Mouse (Mus musculus): Measurements from ENCODE around the gene Arid1b. TPM values are rescaled to one million over a fixed set of nuclear protein-coding genes. Genes with fewer than 3 reads are reported as not detected.

The Arid1b gene
- polyA plus RNA-seq, 1 experiment from 2014 or later = 2.9 TPM

DNA sequence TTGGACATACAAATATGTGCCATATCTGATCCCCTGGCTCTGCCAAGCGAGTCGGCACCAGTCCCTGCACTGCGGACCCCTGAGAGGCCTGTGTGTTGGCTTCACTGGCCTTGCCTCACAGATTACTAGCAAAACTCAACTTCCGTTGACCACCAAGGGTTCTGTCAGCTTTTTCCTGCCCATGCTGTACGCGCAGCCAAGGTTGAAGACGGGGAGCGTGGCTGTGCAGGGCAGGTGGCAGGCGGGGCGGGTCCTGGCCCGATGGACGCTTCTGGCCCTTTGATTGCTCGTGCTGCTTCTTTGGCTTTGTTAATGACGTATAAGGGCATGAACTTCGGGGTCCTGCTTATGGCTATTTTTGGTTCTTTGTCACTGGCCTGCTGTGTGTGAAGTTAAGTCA, 253.6 kb downstream of the Arid1b start:
- Histone ChIP-seq H3K4me2 (no peak overlapping the region), H3K27ac (replicated peaks) (no peak overlapping the region)

DNA sequence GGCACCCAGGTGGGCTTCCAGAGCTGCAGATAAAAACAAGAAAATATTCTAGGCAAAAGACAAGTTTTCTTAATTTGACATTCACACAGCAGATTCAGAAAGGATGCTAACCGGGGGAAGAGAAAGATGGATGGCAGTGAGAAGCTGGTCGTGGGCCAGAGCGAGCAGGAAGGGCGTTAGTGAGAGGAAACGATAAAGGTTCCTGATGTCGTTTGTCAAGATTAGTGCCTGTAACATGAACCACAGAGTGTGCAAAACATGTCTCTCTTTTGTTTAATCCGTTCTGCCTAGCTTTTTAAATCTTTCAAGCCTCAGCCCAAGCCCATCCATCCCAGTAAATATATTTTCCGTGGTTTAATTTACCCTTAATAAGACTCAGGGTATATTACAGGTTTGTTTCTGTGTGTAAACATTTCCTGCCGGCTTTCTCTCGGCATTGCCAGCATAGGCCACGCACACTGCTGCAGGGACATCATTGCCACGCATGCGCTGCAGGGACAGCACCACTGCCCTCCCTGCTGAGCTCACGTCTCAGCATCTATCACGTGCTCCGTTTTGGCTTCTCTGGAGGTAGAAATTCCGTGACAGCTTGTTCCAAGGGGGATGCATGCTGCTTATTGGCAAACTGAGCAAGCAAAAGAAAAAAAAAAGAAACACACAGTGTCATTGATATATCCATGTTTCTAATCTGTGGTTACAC, 255.0 kb downstream of the Arid1b start:
- Histone ChIP-seq H3K9me3 (replicated peaks) (no peaks in the 10 kb centered on the region), H3K27ac (replicated peaks) (peak overlapping the region; percentile 45), H3K4me1 (replicated peaks) (peaks cover 29% of the 10 kb centered on the region), H3K27me3 (no peaks in the 10 kb centered on the region), H3K9ac (no peak overlapping the region), H3K4me2 (peak overlapping the region; percentile 10; the same call in 1 of the 2 replicates), H3K36me3 (replicated peaks) (no peaks in the 10 kb centered on the region), H3K4me3 (replicated peaks) (no peak overlapping the region)
- no peak for ATAC-seq (ENCODE audit: insufficient read depth)
- WGBS (ENCODE audit: insufficient replicate concordance) = 13% methylated on average over 17 of the region's 17 CpGs

More for the DNA sequence above, 253.6 kb downstream of the Arid1b start:
- Histone ChIP-seq H3K9me3 (replicated peaks) (no peaks in the 10 kb centered on the region), H3K4me3 (replicated peaks) (no peak overlapping the region), H3K9ac (no peak overlapping the region), H3K36me3 (replicated peaks) (no peaks in the 10 kb centered on the region), H3K4me1 (replicated peaks) (peaks cover 29% of the 10 kb centered on the region), H3K27me3 (no peaks in the 10 kb centered on the region)
- ATAC-seq (ENCODE audit: insufficient read depth) = no peak
- 75% methylated on average over 15 of the region's 15 CpGs for WGBS (ENCODE audit: insufficient replicate concordance)

DNA sequence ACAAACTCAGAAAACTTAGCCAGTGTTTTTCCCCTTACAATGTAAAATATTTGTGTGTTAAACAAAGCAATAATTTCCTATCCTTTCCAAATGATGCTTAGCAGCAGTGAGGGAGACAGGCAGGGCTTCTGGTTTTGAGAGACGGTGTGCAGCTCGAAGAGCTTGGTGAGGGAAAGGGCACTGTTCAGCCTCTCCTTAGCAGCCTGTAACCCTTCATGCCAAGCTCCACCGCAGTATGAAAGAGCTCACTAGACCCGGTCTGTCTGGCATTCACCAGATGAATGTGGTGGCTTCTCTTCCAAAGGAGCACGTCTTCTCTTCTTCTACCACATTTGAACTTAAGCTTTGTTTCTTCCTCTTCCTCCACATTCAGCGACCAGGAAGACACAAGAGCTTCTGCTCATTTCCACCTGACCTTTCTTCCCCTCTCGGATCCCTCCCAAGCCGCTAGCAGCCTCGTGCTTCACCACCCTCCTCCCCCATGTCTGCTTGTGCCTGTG, 255.6 kb downstream of the Arid1b start:
- Histone ChIP-seq H3K27me3 (no peaks in the 10 kb centered on the region), H3K27ac (replicated peaks) (peak overlapping the region; percentile 57), H3K4me1 (replicated peaks) (peaks cover 29% of the 10 kb centered on the region), H3K9ac (no peak overlapping the region), H3K4me3 (replicated peaks) (no peak overlapping the region), H3K36me3 (replicated peaks) (no peaks in the 10 kb centered on the region), H3K4me2 (no peak overlapping the region), H3K9me3 (replicated peaks) (no peaks in the 10 kb centered on the region)
- WGBS (ENCODE audit: insufficient replicate concordance) = 33% methylated on average over 9 of the region's 9 CpGs
- ATAC-seq (ENCODE audit: insufficient read depth) = no peak

DNA sequence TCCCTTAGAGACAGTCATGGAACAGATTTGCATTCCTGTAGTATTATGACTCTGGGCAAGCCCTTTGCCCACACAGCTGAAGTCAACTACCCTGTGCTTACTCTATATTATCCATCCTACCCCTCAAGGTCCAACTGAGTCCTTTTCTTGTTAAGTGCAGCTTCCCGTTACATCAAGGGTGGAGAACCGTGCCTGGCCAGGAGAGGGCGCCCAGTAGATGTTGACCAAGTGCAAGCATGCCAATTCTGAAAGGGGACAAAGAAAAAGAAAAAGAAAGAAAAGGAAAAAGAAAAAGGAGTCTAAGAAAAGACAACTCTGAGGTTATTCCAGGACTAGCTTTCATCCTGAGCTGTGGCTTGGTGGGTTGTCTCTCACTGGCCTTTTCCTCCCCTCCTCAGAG, 258.3 kb downstream of the Arid1b start:
- H3K4me3 ChIP-seq (replicated peaks) = no peak overlapping the region
- no peaks in the 10 kb centered on the region for H3K9me3 ChIP-seq (replicated peaks)
- H3K27me3 ChIP-seq = no peaks in the 10 kb centered on the region
- H3K36me3 ChIP-seq (replicated peaks) = no peaks in the 10 kb centered on the region
- 8% methylated on average over 3 of the region's 3 CpGs for WGBS (ENCODE audit: insufficient replicate concordance)
- H3K9ac ChIP-seq = no peak overlapping the region
- H3K27ac ChIP-seq (replicated peaks) = no peak overlapping the region
- no peak for ATAC-seq (ENCODE audit: insufficient read depth)
- no peak overlapping the region for H3K4me2 ChIP-seq
- H3K4me1 ChIP-seq (replicated peaks) = peaks cover 31% of the 10 kb centered on the region

DNA sequence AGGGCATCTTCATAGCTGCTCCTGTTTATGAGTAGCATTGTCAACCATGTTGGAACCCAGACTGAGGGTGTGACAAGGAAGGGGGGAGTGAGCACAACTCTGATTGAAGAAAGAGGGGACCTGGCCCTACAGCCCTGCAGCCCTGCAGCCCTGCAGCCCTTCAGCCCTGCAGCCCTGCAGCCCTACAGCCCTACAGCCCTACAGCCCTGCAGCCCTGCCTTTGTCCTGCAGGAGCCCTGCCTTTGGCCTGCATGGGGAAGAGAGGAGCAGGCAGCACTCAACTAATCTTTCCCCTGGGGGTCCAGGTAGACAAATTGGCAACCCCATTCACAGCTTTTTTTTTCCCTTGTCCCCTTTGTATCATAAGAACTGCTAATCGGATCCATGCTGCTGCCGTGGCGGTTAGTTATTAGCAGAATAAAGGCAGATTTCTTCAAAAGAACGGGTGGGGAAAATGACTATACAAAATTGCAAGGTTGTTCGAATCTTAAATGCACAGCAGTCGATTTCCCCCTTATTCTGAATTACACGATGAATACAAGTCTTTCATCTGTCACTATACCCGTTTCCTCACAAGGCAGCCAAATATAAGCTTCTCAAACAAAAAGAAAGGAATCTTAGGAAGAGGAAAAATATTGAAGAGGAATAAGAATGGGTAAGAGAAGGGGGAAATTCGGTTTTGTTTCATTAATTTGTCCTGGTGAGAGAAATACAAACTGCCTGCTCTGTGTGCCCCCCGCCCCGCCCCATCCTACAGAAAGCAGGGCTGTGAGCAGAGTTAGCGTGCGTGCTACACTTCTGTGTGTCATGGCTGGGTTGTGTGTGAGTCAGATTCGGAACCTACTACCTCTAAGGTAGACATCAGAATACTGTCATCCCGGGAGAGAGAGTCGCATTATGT, 260.8 kb downstream of the Arid1b start:
- Histone ChIP-seq H3K9me3 (replicated peaks) (no peaks in the 10 kb centered on the region), H3K4me2 (no peak overlapping the region), H3K27ac (replicated peaks) (no peak overlapping the region), H3K4me1 (replicated peaks) (peaks cover 18% of the 10 kb centered on the region), H3K4me3 (replicated peaks) (no peak overlapping the region), H3K9ac (no peak overlapping the region), H3K36me3 (replicated peaks) (no peaks in the 10 kb centered on the region), H3K27me3 (no peaks in the 10 kb centered on the region)
- ATAC-seq (ENCODE audit: insufficient read depth) = no peak
- 75% methylated on average over 16 of the region's 16 CpGs for WGBS (ENCODE audit: insufficient replicate concordance)

DNA sequence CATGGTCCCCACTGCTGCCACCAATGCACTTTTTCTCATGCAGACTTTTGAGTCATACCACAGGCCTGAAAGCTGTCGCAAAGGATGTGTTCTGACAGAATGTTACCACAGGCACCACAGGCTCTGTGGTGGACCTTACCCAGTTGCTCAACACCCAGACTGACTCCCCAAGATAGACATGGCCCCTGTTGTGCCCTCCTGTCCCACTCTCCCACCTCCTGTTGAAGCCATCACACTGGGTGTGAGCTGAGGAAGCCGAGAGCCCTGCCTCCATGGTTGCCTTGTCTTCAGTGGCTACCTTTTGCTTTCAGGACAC, 261.4 kb downstream of the Arid1b start:
- no peaks in the 10 kb centered on the region for H3K36me3 ChIP-seq (replicated peaks)
- WGBS (ENCODE audit: insufficient replicate concordance) = 60% methylated on average over 2 of the region's 2 CpGs
- ATAC-seq (ENCODE audit: insufficient read depth) = no peak

DNA sequence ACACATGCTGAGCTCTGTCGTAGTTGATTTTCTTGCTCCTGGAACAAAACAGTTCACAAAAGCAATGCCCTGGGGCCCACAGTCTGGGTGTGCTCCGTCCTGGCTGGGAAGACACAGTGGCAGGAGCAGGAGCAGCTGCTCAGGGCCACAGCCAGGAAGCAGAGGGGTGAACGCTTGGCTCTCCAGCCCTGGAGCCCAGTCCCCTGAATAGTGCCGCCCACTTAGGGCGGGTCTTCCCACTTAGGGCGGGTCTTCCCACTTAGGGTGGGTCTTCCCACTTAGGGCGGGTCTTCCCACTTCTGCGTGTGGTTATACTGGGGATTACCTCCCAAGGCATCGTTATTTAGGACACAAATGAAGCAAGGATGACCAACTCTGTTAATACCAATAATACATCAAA, 264.8 kb downstream of the Arid1b start:
- H3K27me3 ChIP-seq = no peaks in the 10 kb centered on the region
- WGBS (ENCODE audit: insufficient replicate concordance) = 58% methylated on average over 9 of the region's 9 CpGs
- peaks cover 43% of the 10 kb centered on the region for H3K4me1 ChIP-seq (replicated peaks)
- H3K4me2 ChIP-seq = no peak overlapping the region
- 0 out of 2 replicates have a peak, but pooled peaks cover 3% of the 10 kb centered on the region for H3K36me3 ChIP-seq (replicated peaks)
- no peak overlapping the region for H3K4me3 ChIP-seq (replicated peaks)
- H3K9ac ChIP-seq = no peak overlapping the region
- H3K9me3 ChIP-seq (replicated peaks) = no peaks in the 10 kb centered on the region
- no peak for ATAC-seq (ENCODE audit: insufficient read depth)
- H3K27ac ChIP-seq (replicated peaks) = no peak overlapping the region

More for the DNA sequence above, 261.4 kb downstream of the Arid1b start:
- peaks cover 22% of the 10 kb centered on the region for H3K4me1 ChIP-seq (replicated peaks)
- H3K27me3 ChIP-seq = no peaks in the 10 kb centered on the region
- no peak overlapping the region for H3K9ac ChIP-seq
- no peaks in the 10 kb centered on the region for H3K9me3 ChIP-seq (replicated peaks)
- H3K4me3 ChIP-seq (replicated peaks) = no peak overlapping the region
- no peak overlapping the region for H3K27ac ChIP-seq (replicated peaks)
- no peak overlapping the region for H3K4me2 ChIP-seq

DNA sequence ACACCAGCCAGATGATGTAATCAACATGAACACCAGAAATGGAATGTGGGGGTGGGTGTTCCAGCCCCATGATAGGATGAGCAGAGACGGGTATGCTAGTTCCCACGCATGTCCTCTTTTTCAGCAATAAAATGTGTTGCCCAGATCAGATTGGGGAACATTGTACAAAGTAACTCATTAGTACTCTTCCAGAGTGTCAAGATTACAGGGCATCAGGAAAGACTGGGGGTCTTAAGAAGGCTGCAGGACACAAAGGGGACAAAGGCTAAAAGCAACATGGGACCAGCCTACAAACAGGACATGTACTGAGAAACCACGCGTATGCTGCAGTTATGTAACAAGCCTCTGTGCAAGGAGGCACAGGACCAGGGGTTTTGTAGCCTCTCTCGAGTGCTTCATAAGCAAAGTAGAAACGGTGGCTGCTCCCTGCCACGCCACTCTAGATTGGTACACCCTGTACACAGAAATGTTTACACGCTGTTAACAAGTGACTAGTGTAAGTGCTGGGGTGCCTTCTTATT, 267.1 kb downstream of the Arid1b start:
- H3K27ac ChIP-seq (replicated peaks) = no peak overlapping the region
- H3K36me3 ChIP-seq (replicated peaks) = peaks cover 10% of the 10 kb centered on the region
- ATAC-seq (ENCODE audit: insufficient read depth) = peak; percentile 34; the same call in 1 of the 2 replicates
- H3K4me2 ChIP-seq = no peak overlapping the region
- no peaks in the 10 kb centered on the region for H3K27me3 ChIP-seq
- H3K9me3 ChIP-seq (replicated peaks) = no peaks in the 10 kb centered on the region
- no peak overlapping the region for H3K9ac ChIP-seq
- no peak overlapping the region for H3K4me3 ChIP-seq (replicated peaks)
- 61% methylated on average over 8 of the region's 8 CpGs for WGBS (ENCODE audit: insufficient replicate concordance)
- peaks cover 37% of the 10 kb centered on the region for H3K4me1 ChIP-seq (replicated peaks)

DNA sequence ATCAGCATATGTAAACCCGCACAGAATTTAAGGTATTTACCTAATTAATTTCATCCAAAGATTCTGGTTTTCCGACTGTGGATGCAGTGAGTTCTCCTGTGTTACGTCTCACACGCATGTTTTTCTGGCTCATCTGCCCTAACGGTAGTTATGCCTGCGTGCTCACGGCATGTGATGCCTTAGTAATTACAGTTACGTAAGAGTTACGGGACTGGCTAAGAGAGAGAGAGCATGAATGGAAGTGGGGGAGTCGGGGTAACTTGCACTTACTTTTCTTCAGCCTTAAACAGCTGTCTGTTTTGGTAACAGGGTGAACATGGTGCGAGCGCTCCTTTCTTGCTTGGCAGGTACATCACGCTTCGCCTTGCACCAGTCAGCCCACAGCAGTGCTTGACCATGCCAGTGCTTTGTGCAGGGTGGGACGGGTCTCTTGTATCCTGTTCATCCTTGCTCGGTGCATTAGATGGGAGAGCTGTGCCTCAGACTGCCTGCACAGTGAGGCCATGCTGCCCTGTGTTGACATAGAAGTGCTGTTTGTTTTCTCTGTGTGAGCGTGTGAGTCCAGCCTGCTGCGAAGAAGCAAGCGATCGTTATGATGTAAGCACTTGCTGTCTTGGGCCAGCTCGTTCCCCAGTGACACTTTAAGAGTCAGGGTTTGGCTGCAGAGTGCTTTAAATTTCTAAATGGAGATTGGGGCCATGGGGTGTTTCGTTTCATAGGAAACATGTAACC, 267.9 kb downstream of the Arid1b start:
- 75% methylated on average over 22 of the region's 22 CpGs for WGBS (ENCODE audit: insufficient replicate concordance)

DNA sequence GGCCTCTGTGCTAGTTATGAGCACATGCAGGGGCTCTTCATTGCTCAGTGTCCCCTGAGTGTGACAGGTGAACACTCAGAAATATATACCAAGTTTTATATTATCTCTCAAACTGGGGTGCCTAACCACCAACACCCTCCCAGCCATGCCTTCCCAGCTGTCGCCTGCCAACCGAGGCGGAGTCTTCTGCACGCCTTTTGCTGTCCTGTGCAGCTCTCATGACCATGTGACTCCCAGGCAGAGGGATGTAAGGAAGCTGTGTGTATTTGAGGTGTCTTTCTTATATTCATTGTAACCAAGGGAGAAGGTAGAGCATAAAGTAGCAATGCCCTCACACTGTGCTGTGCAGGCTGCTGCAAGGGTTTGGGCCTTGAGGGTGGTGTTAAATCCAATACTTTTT, 268.7 kb downstream of the Arid1b start:
- peaks cover 37% of the 10 kb centered on the region for H3K4me1 ChIP-seq (replicated peaks)
- peaks cover 10% of the 10 kb centered on the region for H3K36me3 ChIP-seq (replicated peaks)
- H3K27me3 ChIP-seq = no peaks in the 10 kb centered on the region
- H3K27ac ChIP-seq (replicated peaks) = no peak overlapping the region
- no peaks in the 10 kb centered on the region for H3K9me3 ChIP-seq (replicated peaks)
- no peak overlapping the region for H3K4me2 ChIP-seq
- H3K9ac ChIP-seq = no peak overlapping the region
- H3K4me3 ChIP-seq (replicated peaks) = no peak overlapping the region
- ATAC-seq (ENCODE audit: insufficient read depth) = no peak
- 48% methylated on average over 4 of the region's 4 CpGs for WGBS (ENCODE audit: insufficient replicate concordance)

More for the DNA sequence above, 267.9 kb downstream of the Arid1b start:
- Histone ChIP-seq H3K4me2 (no peak overlapping the region; the same call in 1 of the 2 replicates), H3K36me3 (replicated peaks) (peaks cover 10% of the 10 kb centered on the region), H3K9ac (no peak overlapping the region), H3K4me1 (replicated peaks) (peaks cover 37% of the 10 kb centered on the region), H3K27me3 (no peaks in the 10 kb centered on the region), H3K9me3 (replicated peaks) (no peaks in the 10 kb centered on the region), H3K27ac (replicated peaks) (no peak overlapping the region), H3K4me3 (replicated peaks) (no peak overlapping the region)
- ATAC-seq (ENCODE audit: insufficient read depth) = 0 out of 2 replicates have a peak, but pooled peaks have one; percentile 25

All from liver, embryonic 15.5 days (tissue).